ENCODE assay signal across 10 mouse cellular contexts in the genomic region with DNA sequence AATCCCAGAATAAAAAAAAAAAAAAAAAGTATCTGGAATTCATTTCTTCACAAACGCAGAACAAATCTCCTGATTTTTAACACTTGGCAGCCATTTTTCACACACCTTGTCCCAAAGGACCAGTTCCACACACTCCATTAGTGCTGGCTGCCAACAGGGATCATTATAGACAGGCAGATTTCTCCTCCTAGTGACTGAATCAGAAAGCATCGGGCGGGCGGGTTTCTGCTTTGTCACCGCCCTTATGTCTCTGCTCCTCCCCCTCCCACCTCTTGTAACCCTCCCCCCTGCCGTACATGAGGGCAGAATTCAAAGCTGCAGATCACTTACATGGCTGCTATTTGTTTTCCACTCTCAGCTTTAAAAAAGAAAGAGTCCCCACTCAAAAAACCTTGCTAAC.
A peak's percentile ranks its signal among the peaks of the same experiment; 100 is the strongest.
DNase-seq lines count a peak whose midpoint lies in the region; ATAC-seq lines count a peak whose summit lies in the region.
"Had no signal": no experiment of that assay in that cellular context is flagged by ENCODE, and none has a peak within 500 bp of the region (broad histone marks: within the 10 kb centered on the region; RNA-seq: fewer than 3 reads in every experiment).

No protein-coding gene starts in this region.

- no peak overlapping the region for H3K4me3 ChIP-seq in forebrain, embryonic 13.5 days
- H3K4me3 ChIP-seq in limb, embryonic 15.5 days: no peak overlapping the region
- H3K4me3 ChIP-seq: heart, embryonic 15.5 days; megakaryocyte, embryonic 14.5 days had no signal

- H3K36me3 ChIP-seq in forebrain, embryonic 13.5 days (ENCODE audit: poor library complexity, severe bottlenecking): no peaks in the 10 kb centered on the region
- no peaks in the 10 kb centered on the region for H3K36me3 ChIP-seq in limb, embryonic 15.5 days
- H3K36me3 ChIP-seq: heart, embryonic 15.5 days had no signal

- DNase-seq in cerebellum, postnatal 14 days: peak; percentile 56
- no peak for DNase-seq in cerebellum, adult 9-10 months
- DNase-seq in NIH3T3 (ENCODE audit: low read depth): peak; percentile 11
- DNase-seq in ovary, postnatal 36 days (ENCODE audit: low spot score): no peak
- no peak for DNase-seq in left cerebral cortex, adult 8-10 months (ENCODE audit: low spot score in 2 of 2)

- H3K9me3 ChIP-seq in forebrain, embryonic 13.5 days (replicated peaks): no peaks in the 10 kb centered on the region; the same call in 1 of the 2 replicates
- H3K9me3 ChIP-seq in limb, embryonic 15.5 days: no peaks in the 10 kb centered on the region
- H3K9me3 ChIP-seq: heart, embryonic 15.5 days; megakaryocyte, embryonic 14.5 days had no signal

- no peak overlapping the region for H3K9ac ChIP-seq in forebrain, embryonic 13.5 days
- H3K9ac ChIP-seq in limb, embryonic 15.5 days: no peak overlapping the region
- H3K9ac ChIP-seq: heart, embryonic 15.5 days had no signal

- H3K4me2 ChIP-seq in forebrain, embryonic 13.5 days: no peak overlapping the region
- H3K4me2 ChIP-seq in limb, embryonic 15.5 days: 0 out of 2 replicates have a peak overlapping the region, but pooled peaks have one; percentile 12
- H3K4me2 ChIP-seq: heart, embryonic 15.5 days had no signal

- WGBS in forebrain, embryonic 13.5 days: 2% methylated on average over 6 of the region's 6 CpGs
- WGBS in limb, embryonic 15.5 days: 2% methylated on average over 6 of the region's 6 CpGs

- peaks cover 17% of the 10 kb centered on the region for H3K4me1 ChIP-seq in forebrain, embryonic 13.5 days
- H3K4me1 ChIP-seq in limb, embryonic 15.5 days: peaks cover 9% of the 10 kb centered on the region; the same call in 1 of the 2 replicates
- H3K4me1 ChIP-seq: heart, embryonic 15.5 days; megakaryocyte, embryonic 14.5 days had no signal

- peak; percentile 77; the same call in 1 of the 2 replicates for ATAC-seq in forebrain, embryonic 13.5 days
- ATAC-seq in limb, embryonic 15.5 days (ENCODE audit: insufficient number of reproducible peaks, low FRiP score, low TSS enrichment, low read depth): 0 out of 2 replicates have a peak, but pooled peaks have one; percentile 77
- no peak for ATAC-seq in megakaryocyte progenitor cell, adult 5-6 weeks (replicated peaks; ENCODE audit: poor library complexity)

- H3K27me3 ChIP-seq in forebrain, embryonic 13.5 days: peaks cover 5% of the 10 kb centered on the region; the same call in 1 of the 2 replicates
- 0 out of 2 replicates have a peak, but pooled peaks cover 3% of the 10 kb centered on the region for H3K27me3 ChIP-seq in limb, embryonic 15.5 days
- H3K27me3 ChIP-seq: megakaryocyte, embryonic 14.5 days had no signal

- H3K27ac ChIP-seq in forebrain, embryonic 13.5 days: peak overlapping the region; percentile 2; the same call in 1 of the 2 replicates
- 0 out of 2 replicates have a peak overlapping the region, but pooled peaks have one; percentile 17 for H3K27ac ChIP-seq in limb, embryonic 15.5 days
- H3K27ac ChIP-seq: heart, embryonic 15.5 days had no signal

Comparison
In these comparisons a context has a peak if more than half of its experiments do, and no peak if none do; other contexts are left out.
1. DNase-seq: peak in cerebellum, postnatal 14 days (2 of 2) and NIH3T3 (single experiment); none in cerebellum, adult 9-10 months (single experiment), ovary, postnatal 36 days (single experiment) and left cerebral cortex, adult 8-10 months (0 of 2).